Mouse (Mus musculus): ENCODE measurements at regions not wholly inside any gene's neighbourhood (a gene's known extent, or its start where the extent isn't known, plus 50 kb on each side); places are given as distances from the start of the nearest gene placed in this dataset.

DNA sequence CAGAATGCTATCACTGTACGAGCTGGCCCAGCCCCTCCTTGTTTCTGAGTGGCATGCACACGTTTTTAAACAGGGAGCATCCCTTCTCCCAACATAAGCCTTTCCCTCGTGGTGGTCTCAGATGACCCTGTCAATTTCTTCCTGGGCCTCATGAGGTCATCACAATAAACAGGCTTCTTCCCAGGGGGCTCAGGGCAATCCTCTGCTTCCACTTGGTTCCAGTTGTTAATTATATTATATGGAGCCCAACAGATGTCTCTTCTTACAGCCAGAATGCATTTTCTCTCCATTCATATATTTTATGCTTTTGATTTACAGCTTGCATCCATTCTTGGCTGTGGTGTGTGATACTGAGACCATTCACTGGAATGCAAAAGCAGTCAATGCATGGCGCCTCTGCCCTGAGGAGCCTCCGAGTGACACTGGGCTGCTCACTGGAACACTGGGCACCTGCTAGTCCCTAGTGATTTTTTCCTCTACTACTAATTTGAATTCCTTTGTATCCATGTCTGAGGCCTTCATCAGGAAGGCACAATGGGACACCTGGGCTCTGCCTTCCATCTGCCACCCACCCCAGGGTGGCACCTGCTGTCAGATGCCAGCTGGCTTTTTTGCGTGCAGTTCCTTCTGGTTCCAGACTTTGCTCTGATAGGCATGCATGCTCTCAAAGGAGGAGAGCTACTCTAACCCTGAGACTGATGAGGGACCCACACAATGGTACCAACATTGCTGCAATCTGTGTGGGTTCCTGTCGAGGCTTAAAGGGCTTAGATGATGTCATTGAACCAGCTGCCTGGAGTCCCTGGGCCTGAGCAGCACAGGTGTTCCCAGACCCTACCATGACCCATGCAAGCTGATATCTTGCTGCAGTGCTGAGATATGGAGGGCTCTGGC lies 528.8 kb upstream of the Mgmt start:
- H3K4me3 ChIP-seq: no peak overlapping the region
- H3K27ac ChIP-seq (replicated peaks): no peak overlapping the region
- no peaks in the 10 kb centered on the region for H3K9me3 ChIP-seq (replicated peaks)
- 72% methylated on average over 7 of the region's 7 CpGs for WGBS
- H3K36me3 ChIP-seq: no peaks in the 10 kb centered on the region
- H3K27me3 ChIP-seq (ENCODE audit: low read depth, poor library complexity, severe bottlenecking): no peaks in the 10 kb centered on the region
- H3K4me1 ChIP-seq: peaks cover 10% of the 10 kb centered on the region
- no peak for DNase-seq (ENCODE audit: low spot score)

DNA sequence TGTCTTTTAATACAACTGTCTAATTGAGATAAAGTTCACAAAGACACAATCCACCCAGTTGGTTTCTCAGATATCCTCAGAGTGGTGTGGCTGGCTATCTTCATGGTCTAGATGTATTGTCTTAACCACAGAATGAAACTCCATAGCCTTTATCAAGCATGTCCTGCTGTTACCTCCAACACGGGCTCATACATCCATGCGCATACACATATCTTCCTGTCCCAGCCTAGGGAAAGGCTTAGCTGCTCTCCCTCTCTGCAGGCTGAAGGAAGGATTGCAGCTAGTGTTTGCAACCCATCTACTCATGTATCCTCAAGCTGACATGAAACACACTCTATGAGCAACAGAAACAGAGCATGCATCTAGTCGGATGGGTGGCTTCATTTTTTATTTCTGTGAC lies 517.2 kb upstream of the Mgmt start:
- DNase-seq (ENCODE audit: low spot score): no peak
- 0 out of 2 replicates have a peak, but pooled peaks cover 2% of the 10 kb centered on the region for H3K4me1 ChIP-seq
- 94% methylated on average over 3 of the region's 3 CpGs for WGBS
- H3K4me3 ChIP-seq: no peak overlapping the region
- H3K27ac ChIP-seq (replicated peaks): no peak overlapping the region
- H3K9me3 ChIP-seq (replicated peaks): no peaks in the 10 kb centered on the region
- H3K36me3 ChIP-seq: no peaks in the 10 kb centered on the region
- no peaks in the 10 kb centered on the region for H3K27me3 ChIP-seq (ENCODE audit: low read depth, poor library complexity, severe bottlenecking)

GRCm38 (mm10) chr7:136377742-136378141 lies 516.7 kb upstream of the Mgmt start:
- Histone ChIP-seq H3K36me3 (no peaks in the 10 kb centered on the region), H3K4me3 (no peak overlapping the region), H3K9me3 (replicated peaks) (no peaks in the 10 kb centered on the region), H3K27me3 (ENCODE audit: low read depth, poor library complexity, severe bottlenecking) (no peaks in the 10 kb centered on the region), H3K4me1 (0 out of 2 replicates have a peak, but pooled peaks cover 2% of the 10 kb centered on the region), H3K27ac (replicated peaks) (no peak overlapping the region)
- no peak for DNase-seq (ENCODE audit: low spot score)
- 87% methylated on average over 8 of the region's 8 CpGs for WGBS

DNA sequence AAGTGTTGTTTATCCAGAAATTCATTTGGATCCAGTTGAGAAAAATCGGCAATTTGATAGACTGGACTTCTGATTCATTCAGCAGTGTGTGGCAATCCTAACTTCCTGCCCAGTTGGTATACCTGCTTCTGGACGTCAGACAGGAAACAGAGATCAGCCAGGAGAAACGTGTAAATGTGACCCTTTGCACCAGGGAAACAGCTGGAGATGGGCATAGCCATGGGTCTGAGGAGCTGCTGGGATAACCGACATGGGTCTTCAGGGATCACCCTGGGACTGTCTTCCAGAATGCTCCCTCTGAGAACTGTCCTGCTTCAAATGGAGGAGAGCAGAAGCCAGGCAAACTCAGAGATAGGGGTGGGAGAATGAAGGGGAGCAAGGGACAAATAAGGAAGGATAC lies 516.1 kb upstream of the Mgmt start:
- Histone ChIP-seq H3K36me3 (no peaks in the 10 kb centered on the region), H3K4me3 (no peak overlapping the region), H3K27me3 (ENCODE audit: low read depth, poor library complexity, severe bottlenecking) (no peaks in the 10 kb centered on the region), H3K4me1 (0 out of 2 replicates have a peak, but pooled peaks cover 2% of the 10 kb centered on the region), H3K9me3 (replicated peaks) (no peaks in the 10 kb centered on the region), H3K27ac (replicated peaks) (no peak overlapping the region)
- WGBS: 67% methylated on average over 4 of the region's 4 CpGs
- DNase-seq (ENCODE audit: low spot score): no peak

GRCm38 (mm10) chr7:136379319-136379718 lies 515.1 kb upstream of the Mgmt start:
- H3K27me3 ChIP-seq (ENCODE audit: low read depth, poor library complexity, severe bottlenecking): no peaks in the 10 kb centered on the region
- 93% methylated on average over 7 of the region's 7 CpGs for WGBS
- no peaks in the 10 kb centered on the region for H3K36me3 ChIP-seq
- H3K27ac ChIP-seq (replicated peaks): no peak overlapping the region
- H3K9me3 ChIP-seq (replicated peaks): no peaks in the 10 kb centered on the region
- DNase-seq (ENCODE audit: low spot score): no peak
- 0 out of 2 replicates have a peak, but pooled peaks cover 2% of the 10 kb centered on the region for H3K4me1 ChIP-seq
- H3K4me3 ChIP-seq: no peak overlapping the region

DNA sequence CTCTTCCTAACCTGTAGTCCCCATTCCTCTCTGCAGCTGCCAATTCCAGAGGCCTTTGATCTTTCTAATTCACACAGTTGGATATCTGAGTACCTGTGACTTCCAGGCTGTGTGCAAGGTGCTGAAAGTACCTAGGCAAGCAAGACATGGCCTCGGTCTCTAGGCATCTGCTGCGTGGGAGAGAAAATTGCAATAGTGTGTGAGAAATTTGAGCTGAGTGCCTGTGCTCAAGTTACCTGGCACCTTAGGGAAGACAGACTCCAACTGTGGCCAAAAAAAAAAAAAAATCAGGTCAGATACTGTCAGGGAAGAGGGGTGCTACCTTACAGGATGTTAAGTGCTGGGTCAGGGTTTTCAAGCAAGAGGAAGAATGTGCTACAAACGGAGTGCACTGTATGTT lies 514.7 kb upstream of the Mgmt start:
- H3K36me3 ChIP-seq: no peaks in the 10 kb centered on the region
- no peak overlapping the region for H3K4me3 ChIP-seq
- no peaks in the 10 kb centered on the region for H3K9me3 ChIP-seq (replicated peaks)
- H3K27me3 ChIP-seq (ENCODE audit: low read depth, poor library complexity, severe bottlenecking): no peaks in the 10 kb centered on the region
- 79% methylated on average over 3 of the region's 3 CpGs for WGBS
- H3K4me1 ChIP-seq: 0 out of 2 replicates have a peak, but pooled peaks cover 2% of the 10 kb centered on the region
- no peak overlapping the region for H3K27ac ChIP-seq (replicated peaks)
- no peak for DNase-seq (ENCODE audit: low spot score)

DNA sequence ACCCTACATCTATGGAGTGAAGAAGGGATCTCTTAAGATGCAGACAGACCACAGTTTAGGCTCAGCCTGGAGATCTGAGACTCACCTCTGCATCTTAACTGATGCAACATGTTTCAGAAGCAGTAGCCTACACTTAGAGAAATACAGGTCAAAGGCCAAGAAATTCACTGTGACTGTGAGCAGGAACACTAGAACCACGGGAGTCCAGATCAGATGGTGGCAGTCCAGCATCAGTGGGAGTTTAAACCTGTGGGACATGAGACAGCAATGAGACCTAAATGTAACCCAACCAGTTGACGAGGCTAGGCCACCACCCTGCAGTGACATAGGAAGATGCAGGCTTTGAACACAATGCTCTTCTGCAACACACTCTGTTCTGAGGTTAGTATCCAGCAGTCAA lies 511.1 kb upstream of the Mgmt start:
- no peak overlapping the region for H3K27ac ChIP-seq (replicated peaks)
- WGBS: 83% methylated on average over 2 of the region's 2 CpGs
- H3K27me3 ChIP-seq (ENCODE audit: low read depth, poor library complexity, severe bottlenecking): no peaks in the 10 kb centered on the region
- H3K4me1 ChIP-seq: 0 out of 2 replicates have a peak, but pooled peaks cover 2% of the 10 kb centered on the region
- H3K9me3 ChIP-seq (replicated peaks): no peaks in the 10 kb centered on the region
- DNase-seq (ENCODE audit: low spot score): no peak
- H3K4me3 ChIP-seq: no peak overlapping the region
- H3K36me3 ChIP-seq: no peaks in the 10 kb centered on the region

- no peaks in the 10 kb centered on the region for H3K27me3 ChIP-seq (ENCODE audit: low read depth, poor library complexity, severe bottlenecking)
- DNase-seq (ENCODE audit: low spot score): no peak
- H3K36me3 ChIP-seq: no peaks in the 10 kb centered on the region
- WGBS: 91% methylated on average over 4 of the region's 4 CpGs
- H3K4me3 ChIP-seq: no peak overlapping the region
- H3K9me3 ChIP-seq (replicated peaks): no peaks in the 10 kb centered on the region
- no peak overlapping the region for H3K27ac ChIP-seq (replicated peaks)
- H3K4me1 ChIP-seq: peaks cover 1% of the 10 kb centered on the region; the same call in 1 of the 2 replicates
Measured at GRCm38 (mm10) chr7:136387736-136388135, 506.7 kb upstream of the Mgmt start.

- 81% methylated on average over 8 of the region's 8 CpGs for WGBS
Measured at GRCm38 (mm10) chr7:136390066-136390465, 504.3 kb upstream of the Mgmt start.

DNA sequence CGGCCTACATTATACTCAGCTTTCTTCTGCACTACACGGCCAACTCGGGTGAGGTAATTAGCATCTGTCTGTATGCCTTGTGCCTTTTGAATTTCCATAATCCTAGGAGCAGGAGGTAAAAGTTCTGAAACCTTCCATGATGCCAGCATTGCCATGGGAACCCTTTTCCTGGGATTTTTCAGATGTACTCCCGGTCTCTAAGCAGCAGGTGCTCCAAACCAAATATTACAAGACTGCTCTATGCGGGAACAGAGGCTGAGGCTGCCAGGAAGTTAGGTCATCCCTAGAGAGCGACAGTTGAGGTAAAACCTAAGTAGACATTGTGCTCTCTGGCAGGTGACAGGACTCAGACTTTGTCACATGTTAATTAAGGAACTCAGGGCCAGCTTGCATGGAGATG lies 501.0 kb upstream of the Mgmt start:
- Histone ChIP-seq H3K4me3 (no peak overlapping the region), H3K27ac (replicated peaks) (no peak overlapping the region), H3K9me3 (replicated peaks) (no peaks in the 10 kb centered on the region), H3K4me1 (peaks cover 11% of the 10 kb centered on the region; the same call in 1 of the 2 replicates), H3K27me3 (ENCODE audit: low read depth, poor library complexity, severe bottlenecking) (no peaks in the 10 kb centered on the region), H3K36me3 (no peaks in the 10 kb centered on the region)
- 83% methylated on average over 6 of the region's 6 CpGs for WGBS
- DNase-seq (ENCODE audit: low spot score): no peak

More at GRCm38 (mm10) chr7:136390066-136390465, 504.3 kb upstream of the Mgmt start:
- Histone ChIP-seq H3K36me3 (no peaks in the 10 kb centered on the region), H3K27ac (replicated peaks) (no peak overlapping the region), H3K27me3 (ENCODE audit: low read depth, poor library complexity, severe bottlenecking) (no peaks in the 10 kb centered on the region), H3K9me3 (replicated peaks) (no peaks in the 10 kb centered on the region), H3K4me3 (no peak overlapping the region), H3K4me1 (peaks cover 11% of the 10 kb centered on the region; the same call in 1 of the 2 replicates)
- no peak for DNase-seq (ENCODE audit: low spot score)

GRCm38 (mm10) chr7:136395838-136396237 lies 498.6 kb upstream of the Mgmt start:
- 69% methylated on average over 2 of the region's 2 CpGs for WGBS
- H3K4me3 ChIP-seq: no peak overlapping the region
- no peaks in the 10 kb centered on the region for H3K27me3 ChIP-seq (ENCODE audit: low read depth, poor library complexity, severe bottlenecking)
- H3K9me3 ChIP-seq (replicated peaks): no peaks in the 10 kb centered on the region
- peaks cover 11% of the 10 kb centered on the region; the same call in 1 of the 2 replicates for H3K4me1 ChIP-seq
- no peak for DNase-seq (ENCODE audit: low spot score)
- H3K36me3 ChIP-seq: no peaks in the 10 kb centered on the region
- no peak overlapping the region for H3K27ac ChIP-seq (replicated peaks)

DNA sequence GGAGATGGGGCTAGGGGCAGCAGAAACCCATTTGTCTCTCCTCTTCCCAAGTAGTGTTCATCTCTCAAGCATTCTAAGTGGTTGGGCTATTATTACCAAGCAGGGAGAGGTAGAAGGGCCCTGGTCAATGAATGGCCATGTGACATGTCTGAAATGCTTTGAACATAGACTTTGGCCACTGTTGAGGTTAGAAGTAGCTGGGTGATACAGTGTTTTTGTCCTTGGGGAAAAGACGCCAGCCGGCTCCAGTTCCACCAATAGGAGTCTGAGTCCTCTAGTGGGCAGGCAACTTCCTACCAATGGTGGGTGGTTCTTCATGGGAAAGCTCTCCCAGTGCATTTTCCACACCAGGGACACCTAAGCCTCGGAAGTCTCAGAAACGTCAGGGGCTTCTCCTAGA lies 497.3 kb upstream of the Mgmt start:
- Histone ChIP-seq H3K27ac (replicated peaks) (no peak overlapping the region), H3K9me3 (replicated peaks) (no peaks in the 10 kb centered on the region), H3K4me3 (no peak overlapping the region), H3K27me3 (ENCODE audit: low read depth, poor library complexity, severe bottlenecking) (no peaks in the 10 kb centered on the region), H3K4me1 (peaks cover 11% of the 10 kb centered on the region; the same call in 1 of the 2 replicates), H3K36me3 (no peaks in the 10 kb centered on the region)
- DNase-seq (ENCODE audit: low spot score): no peak
- WGBS: 91% methylated on average over 4 of the region's 4 CpGs
